Mouse (Mus musculus) gonadal fat pad, adult 2 months (tissue): ENCODE results near the gene Ctnna3. TPM values are rescaled to one million over a fixed set of nuclear protein-coding genes. Genes with fewer than 3 reads are reported as not detected.

Experiments
- DNase-seq: peaks from one replicate; pipeline ENCODE4 v3.0.0-alpha.2; 2012; ENCODE audit warnings: low read depth
- polyA plus RNA-seq: library from polyadenylated mRNA; depleted of rRNA; stranded (reverse); fragments of >200 nt; gene quantifications from 2 replicates; pipeline ENCODE4 v1.2.3, GENCODE M21; 2012

The Ctnna3 gene
- polyA plus RNA-seq, 1 experiment = 0.50 TPM

- no peak for DNase-seq
Observed at GRCm38 (mm10) chr10:64075944-64076343, 646.0 kb downstream of the Ctnna3 start.

GRCm38 (mm10) chr10:64076410-64077052 lies 646.6 kb downstream of the Ctnna3 start:
- DNase-seq = no peak

- DNase-seq = no peak
Observed at GRCm38 (mm10) chr10:64082345-64082744, 652.4 kb downstream of the Ctnna3 start.

- DNase-seq = no peak
Observed at GRCm38 (mm10) chr10:64083813-64084212, 653.9 kb downstream of the Ctnna3 start.

GRCm38 (mm10) chr10:64084465-64084864 lies 654.6 kb downstream of the Ctnna3 start:
- DNase-seq = no peak

GRCm38 (mm10) chr10:64086183-64086566 lies 656.3 kb downstream of the Ctnna3 start:
- no peak for DNase-seq

- DNase-seq = no peak
Observed at GRCm38 (mm10) chr10:64086567-64087391, 656.9 kb downstream of the Ctnna3 start.

- DNase-seq = no peak
Observed at GRCm38 (mm10) chr10:64087521-64087920, 657.6 kb downstream of the Ctnna3 start.

GRCm38 (mm10) chr10:64087936-64088773 lies 658.3 kb downstream of the Ctnna3 start:
- no peak for DNase-seq

GRCm38 (mm10) chr10:64088774-64089460 lies 659.0 kb downstream of the Ctnna3 start:
- no peak for DNase-seq

- no peak for DNase-seq
Observed at GRCm38 (mm10) chr10:64089680-64090460, 660.0 kb downstream of the Ctnna3 start, which contains the start of gene Lrrtm3. Gene Lrrtm3 (minus strand): TSS chr10:64090277.

GRCm38 (mm10) chr10:64096532-64096931 lies 666.6 kb downstream of the Ctnna3 start:
- DNase-seq = no peak

- DNase-seq = no peak
Observed at GRCm38 (mm10) chr10:64115246-64115645, 685.3 kb downstream of the Ctnna3 start.

GRCm38 (mm10) chr10:64118833-64119232 lies 688.9 kb downstream of the Ctnna3 start:
- DNase-seq = no peak

GRCm38 (mm10) chr10:64130397-64131150 lies 700.7 kb downstream of the Ctnna3 start:
- no peak for DNase-seq

- no peak for DNase-seq
Observed at GRCm38 (mm10) chr10:64133461-64133860, 703.6 kb downstream of the Ctnna3 start.

- no peak for DNase-seq
Observed at GRCm38 (mm10) chr10:64135481-64135880, 705.6 kb downstream of the Ctnna3 start.

- DNase-seq = no peak
Observed at GRCm38 (mm10) chr10:64146511-64146910, 716.6 kb downstream of the Ctnna3 start.

GRCm38 (mm10) chr10:64181696-64182095 lies 751.8 kb downstream of the Ctnna3 start:
- no peak for DNase-seq

- no peak for DNase-seq
Observed at GRCm38 (mm10) chr10:64182731-64183130, 752.8 kb downstream of the Ctnna3 start.
